Mouse (Mus musculus) heart, embryonic 11.5 days (tissue): Measurements from ENCODE around the gene Gnb3. TPM values are rescaled to one million over a fixed set of nuclear protein-coding genes. Genes with fewer than 3 reads are reported as not detected.

ENCODE experiments used
- ATAC-seq: fragments of 200-750 bp; cut with Nextera tagmentation; replicated peaks from 2 replicates; pipeline ENCODE4 v1.8.0; 2017; ENCODE audit warnings: moderate library complexity; ENCODE audit not compliant: insufficient number of reproducible peaks, low FRiP score, low TSS enrichment
- H3K27ac ChIP-seq: fragments of 300-500 bp; sonication (generic); 2 replicates; pipeline ENCODE4 v1.5.1; 2014; ENCODE audit warnings: mild to moderate bottlenecking, low read depth, low read length
- H3K27me3 ChIP-seq: fragments of 300-500 bp; sonication (generic); 2 replicates; pipeline ENCODE4 v1.6.1; 2014; ENCODE audit warnings: mild to moderate bottlenecking, low read length, mixed read lengths; ENCODE audit not compliant: control insufficient read depth, insufficient read depth
- H3K36me3 ChIP-seq: fragments of 300-500 bp; sonication (generic); 2 replicates; pipeline ENCODE4 v1.6.1; 2014; ENCODE audit warnings: mild to moderate bottlenecking, low read length, moderate library complexity, mixed read lengths; ENCODE audit not compliant: control insufficient read depth, insufficient read depth
- H3K4me1 ChIP-seq: fragments of 300-500 bp; sonication (generic); 2 replicates; pipeline ENCODE4 v1.6.1; 2014; ENCODE audit warnings: low read length; ENCODE audit not compliant: control insufficient read depth, insufficient read depth
- H3K4me2 ChIP-seq: fragments of 300-500 bp; sonication (generic); 2 replicates; pipeline ENCODE4 v1.6.1; 2014; ENCODE audit warnings: mild to moderate bottlenecking, moderate library complexity
- H3K4me3 ChIP-seq: fragments of 300-500 bp; sonication (generic); 2 replicates; pipeline ENCODE4 v1.5.1; 2014; ENCODE audit warnings: low read depth, low read length
- H3K9ac ChIP-seq: fragments of 300-500 bp; sonication (generic); 2 replicates; pipeline ENCODE4 v1.6.1; 2014; ENCODE audit warnings: mild to moderate bottlenecking, low read depth, low read length, moderate library complexity
- H3K9me3 ChIP-seq: fragments of 300-500 bp; sonication (generic); replicated peaks from 2 replicates; pipeline ENCODE4 v1.6.1; 2016; ENCODE audit warnings: low read length; ENCODE audit not compliant: control insufficient read depth
- WGBS: fragments of 180-500 bp; shearing (Covaris S2); extraction: QIAGEN DNeasy Blood & Tissue Kit; methylation state at CpG from one replicate; pipeline ENCODE4 v1.1.7; 2014; ENCODE audit not compliant: insufficient replicate concordance; 5-methylcytosine and 5-hydroxymethylcytosine counted together
- polyA plus RNA-seq: library from polyadenylated mRNA; unstranded; fragments of >200 nt; fragmentation: Nextera tagmentation; extraction: Ambion mirVana; gene quantifications from 2 replicates; pipeline ENCODE4 v1.2.1, GENCODE M21; 2014

The Gnb3 gene
- polyA plus RNA-seq = 5.4 and 6.6 TPM in 2 replicates

- no peak for ATAC-seq
- no peaks in the 10 kb centered on the region for H3K27me3 ChIP-seq
- H3K9ac ChIP-seq = peak within 1 kb of the TSS; percentile 52; the same call in 1 of the 2 replicates
- H3K4me2 ChIP-seq = peak within 1 kb of the TSS; percentile 54
- H3K36me3 ChIP-seq = no peaks in the 10 kb centered on the region
- no peak within 1 kb of the TSS; the same call in 1 of the 2 replicates for H3K4me3 ChIP-seq
- 19% methylated on average over 15 of the region's 15 CpGs for WGBS
- H3K27ac ChIP-seq = peak within 1 kb of the TSS; percentile 54; the same call in 1 of the 2 replicates
- H3K9me3 ChIP-seq = no peaks in the 10 kb centered on the region
- peaks cover 21% of the 10 kb centered on the region for H3K4me1 ChIP-seq
Measured at GRCm38 (mm10) chr6:124840241-124841167, at the start of gene Gnb3. Gene Gnb3 (minus strand): TSS chr6:124840275.

- Histone ChIP-seq H3K9ac (no peak overlapping the region), H3K9me3 (no peaks in the 10 kb centered on the region), H3K4me3 (no peak overlapping the region), H3K27me3 (no peaks in the 10 kb centered on the region), H3K27ac (no peak overlapping the region), H3K36me3 (no peaks in the 10 kb centered on the region), H3K4me2 (no peak overlapping the region), H3K4me1 (no peaks in the 10 kb centered on the region)
- ATAC-seq = no peak
- WGBS = 89% methylated on average over 6 of the region's 6 CpGs
Measured at GRCm38 (mm10) chr6:124888555-124889125, 48.6 kb upstream of the Gnb3 start.

GRCm38 (mm10) chr6:124887986-124888385 lies 47.9 kb upstream of the Gnb3 start, which contains the start of gene Cd4:
Gene Cd4 (minus strand): TSS chr6:124888221.
- H3K27me3 ChIP-seq = no peaks in the 10 kb centered on the region
- H3K9ac ChIP-seq = no peak within 1 kb of the TSS
- ATAC-seq = no peak
- H3K36me3 ChIP-seq = no peaks in the 10 kb centered on the region
- WGBS = 89% methylated on average over 9 of the region's 9 CpGs
- H3K4me3 ChIP-seq = no peak within 1 kb of the TSS
- H3K4me2 ChIP-seq = no peak within 1 kb of the TSS
- H3K4me1 ChIP-seq = no peaks in the 10 kb centered on the region
- H3K27ac ChIP-seq = no peak within 1 kb of the TSS
- H3K9me3 ChIP-seq = no peaks in the 10 kb centered on the region

- Histone ChIP-seq H3K4me3 (no peak overlapping the region), H3K9me3 (no peaks in the 10 kb centered on the region), H3K27ac (no peak overlapping the region), H3K36me3 (no peaks in the 10 kb centered on the region), H3K27me3 (no peaks in the 10 kb centered on the region), H3K4me2 (no peak overlapping the region), H3K4me1 (no peaks in the 10 kb centered on the region), H3K9ac (no peak overlapping the region)
- ATAC-seq = no peak
- 85% methylated on average over 8 of the region's 8 CpGs for WGBS
Measured at GRCm38 (mm10) chr6:124885956-124886381, 45.9 kb upstream of the Gnb3 start.

GRCm38 (mm10) chr6:124884714-124885500 lies 44.8 kb upstream of the Gnb3 start:
- Histone ChIP-seq H3K4me1 (no peaks in the 10 kb centered on the region), H3K9ac (no peak overlapping the region), H3K27ac (no peak overlapping the region), H3K36me3 (no peaks in the 10 kb centered on the region), H3K9me3 (no peaks in the 10 kb centered on the region), H3K4me2 (no peak overlapping the region), H3K27me3 (no peaks in the 10 kb centered on the region), H3K4me3 (no peak overlapping the region)
- 64% methylated on average over 10 of the region's 10 CpGs for WGBS
- no peak; the same call in 1 of the 2 replicates for ATAC-seq

- H3K9me3 ChIP-seq = no peaks in the 10 kb centered on the region
- 76% methylated on average over 10 of the region's 10 CpGs for WGBS
Measured at GRCm38 (mm10) chr6:124883351-124883750, 43.3 kb upstream of the Gnb3 start.

GRCm38 (mm10) chr6:124881821-124882220 lies 41.7 kb upstream of the Gnb3 start:
- WGBS = 90% methylated on average over 9 of the region's 9 CpGs
- no peaks in the 10 kb centered on the region for H3K4me1 ChIP-seq
- H3K4me3 ChIP-seq = no peak overlapping the region
- no peaks in the 10 kb centered on the region for H3K9me3 ChIP-seq
- no peak overlapping the region for H3K9ac ChIP-seq
- ATAC-seq = no peak
- H3K36me3 ChIP-seq = no peaks in the 10 kb centered on the region
- H3K4me2 ChIP-seq = no peak overlapping the region
- no peak overlapping the region for H3K27ac ChIP-seq
- no peaks in the 10 kb centered on the region for H3K27me3 ChIP-seq

More at GRCm38 (mm10) chr6:124883351-124883750, 43.3 kb upstream of the Gnb3 start:
- Histone ChIP-seq H3K36me3 (no peaks in the 10 kb centered on the region), H3K27me3 (no peaks in the 10 kb centered on the region), H3K4me2 (no peak overlapping the region), H3K4me1 (no peaks in the 10 kb centered on the region), H3K4me3 (no peak overlapping the region), H3K9ac (no peak overlapping the region), H3K27ac (no peak overlapping the region)
- no peak for ATAC-seq

- no peaks in the 10 kb centered on the region for H3K9me3 ChIP-seq
- H3K4me3 ChIP-seq = no peak overlapping the region
- no peaks in the 10 kb centered on the region for H3K27me3 ChIP-seq
- no peak for ATAC-seq
- H3K9ac ChIP-seq = no peak overlapping the region
- H3K4me1 ChIP-seq = no peaks in the 10 kb centered on the region
- 49% methylated on average over 6 of the region's 6 CpGs for WGBS
- no peak overlapping the region for H3K4me2 ChIP-seq
- no peak overlapping the region for H3K27ac ChIP-seq
- no peaks in the 10 kb centered on the region for H3K36me3 ChIP-seq
Measured at GRCm38 (mm10) chr6:124879390-124879789, 39.3 kb upstream of the Gnb3 start.
